Mouse (Mus musculus) gastrocnemius, adult 2 months (tissue): ENCODE measurements around the gene Nfic. TPM values are rescaled to one million over a fixed set of nuclear protein-coding genes. Genes with fewer than 3 reads are reported as not detected.

Experiments
- DNase-seq: peaks from one replicate; pipeline ENCODE4 v3.0.0; 2022
- H3K27ac ChIP-seq: fragments of 200-600 bp; 2 replicates; pipeline ENCODE4 v1.8.1; 2022; ENCODE audit warnings: mild to moderate bottlenecking
- H3K4me3 ChIP-seq: fragments of 200-600 bp; 2 replicates; pipeline ENCODE4 v1.8.1; 2022; ENCODE audit warnings: mild to moderate bottlenecking, moderate library complexity
- CTCF ChIP-seq: fragments of 200-600 bp; IDR thresholded peaks from 2 replicates; pipeline ENCODE4 v1.8.1; 2022; ENCODE audit warnings: antibody characterized with exemption, mild to moderate bottlenecking, moderate library complexity
- intact Hi-C: fragments of 180-260 bp; cut with DNase I; formaldehyde crosslinking; loops from one replicate; pipeline ENCODE4 v1.15.1; 2025
- total RNA-seq, 2 experiments: library from RNA; stranded (reverse); gene quantifications; 2 replicates each; pipeline ENCODE4 v1.2.3; 2021

The Nfic gene
- total RNA-seq, 2 experiments from 2014 or later: 207 to 215 TPM

- TF ChIP-seq CTCF: no peak
- no peak overlapping the region for H3K27ac ChIP-seq
- DNase-seq: no peak
- peak overlapping the region; percentile 80 for H3K4me3 ChIP-seq
- intact Hi-C loops: no loop called here
Measured at GRCm38 (mm10) chr10:81385603-81386306, 69.7 kb downstream of the Nfic start.

- Histone ChIP-seq H3K4me3 (peak overlapping the region; percentile 80), H3K27ac (peak overlapping the region; percentile 95)
- no peak for DNase-seq
- TF ChIP-seq CTCF: no peak
- intact Hi-C loops: no loop called here
Measured at GRCm38 (mm10) chr10:81384605-81384982, 70.8 kb downstream of the Nfic start.

DNA sequence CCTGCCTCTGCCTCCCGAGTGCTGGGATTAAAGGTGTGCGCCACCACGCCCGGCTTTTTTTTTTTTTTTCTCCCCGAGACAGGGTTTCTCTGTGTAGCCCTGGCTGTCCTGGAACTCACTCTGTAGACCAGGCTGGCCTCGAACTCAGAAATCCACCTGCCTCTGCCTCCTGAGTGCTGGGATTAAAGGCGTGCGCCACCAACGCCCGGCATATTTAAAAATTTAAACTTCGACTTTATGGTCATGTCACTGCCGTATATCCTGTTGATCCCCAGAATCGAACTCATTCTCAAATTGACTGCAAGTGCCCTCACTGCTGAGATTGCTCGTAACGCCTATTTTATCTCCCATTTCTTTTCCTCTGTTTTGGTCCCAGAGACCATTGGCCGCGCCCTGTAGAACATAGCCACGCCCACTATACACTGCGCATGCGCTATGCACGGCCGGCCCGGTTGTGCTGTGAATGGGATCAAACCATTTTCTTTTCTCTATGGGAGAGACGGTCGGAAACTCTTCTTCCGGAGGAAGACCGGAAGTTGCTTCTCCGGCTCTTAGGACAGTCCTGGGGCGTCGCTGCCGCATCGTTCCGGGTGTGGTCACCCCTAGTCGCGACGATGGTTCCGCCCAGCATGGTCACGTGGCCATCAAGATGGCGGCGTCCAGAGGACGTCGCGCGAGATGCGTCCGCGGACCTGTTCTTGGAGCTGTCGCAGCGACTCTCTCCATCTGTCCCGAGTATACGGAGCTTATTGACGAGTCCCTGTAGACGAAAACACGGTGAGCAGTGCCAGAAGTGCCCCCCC lies 71.4 kb downstream of the Nfic start, which contains the start of the genes Dohh and Gm48551:
Gene Dohh (plus strand): TSS at position 627 of the 803 bp plus-strand sequence.
Gene Gm48551 (plus strand): TSS at position 665 of the 803 bp plus-strand sequence.
- peak; percentile 99 for DNase-seq
- H3K27ac ChIP-seq: peak within 1 kb of the TSS; percentile 95
- peak within 1 kb of the TSS; percentile 80 for H3K4me3 ChIP-seq
- intact Hi-C loops: no loop called here
- TF ChIP-seq CTCF: no peak

GRCm38 (mm10) chr10:81382039-81382438 lies 73.4 kb downstream of the Nfic start:
- TF ChIP-seq CTCF: no peak
- DNase-seq: no peak
- intact Hi-C loops: no loop called here
- Histone ChIP-seq H3K4me3 (no peak overlapping the region), H3K27ac (no peak overlapping the region)

DNA sequence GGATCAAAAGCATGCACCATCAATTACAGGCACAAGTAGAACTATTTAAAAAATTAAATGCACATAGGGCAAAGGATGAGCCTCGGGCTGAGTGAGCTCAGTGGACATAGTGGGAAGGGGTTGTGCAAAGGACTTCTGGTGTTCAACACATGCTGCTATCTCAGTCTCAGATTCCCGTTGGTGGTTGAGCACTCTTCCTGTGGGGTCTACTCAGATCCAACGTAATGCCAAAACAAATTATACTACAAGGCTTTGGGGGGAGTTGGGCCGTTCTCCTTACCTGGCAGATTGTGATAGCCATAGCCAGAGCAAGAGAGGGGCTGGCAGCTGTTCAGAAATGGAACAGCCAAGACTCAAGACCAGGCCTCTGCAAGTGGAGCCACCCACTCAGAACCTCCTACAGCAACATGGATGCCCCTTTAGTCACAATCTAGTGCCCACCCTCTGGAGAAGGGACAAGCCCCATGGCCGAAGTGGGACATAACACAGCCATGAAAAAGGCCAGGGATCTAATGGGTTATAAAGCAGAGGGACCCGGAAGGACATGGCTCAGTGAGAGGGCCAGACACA lies 75.5 kb downstream of the Nfic start:
- no peak overlapping the region for H3K4me3 ChIP-seq
- no peak overlapping the region for H3K27ac ChIP-seq
- intact Hi-C loops: loop anchor here (10.0 kb wide), 1 partner anchor 165 kb away; the partner anchor contains the start of gene Gna11
- DNase-seq: no peak
- no peak for TF ChIP-seq CTCF

- H3K4me3 ChIP-seq: peak overlapping the region; percentile 79
- no peak for DNase-seq
- no peak for TF ChIP-seq CTCF
- intact Hi-C loops: loop anchor here (10.0 kb wide), 1 partner anchor 166 kb away; the partner anchor contains the start of gene Gna11
- peak overlapping the region; percentile 75 for H3K27ac ChIP-seq
Measured at GRCm38 (mm10) chr10:81379183-81379553, 76.3 kb downstream of the Nfic start.

DNA sequence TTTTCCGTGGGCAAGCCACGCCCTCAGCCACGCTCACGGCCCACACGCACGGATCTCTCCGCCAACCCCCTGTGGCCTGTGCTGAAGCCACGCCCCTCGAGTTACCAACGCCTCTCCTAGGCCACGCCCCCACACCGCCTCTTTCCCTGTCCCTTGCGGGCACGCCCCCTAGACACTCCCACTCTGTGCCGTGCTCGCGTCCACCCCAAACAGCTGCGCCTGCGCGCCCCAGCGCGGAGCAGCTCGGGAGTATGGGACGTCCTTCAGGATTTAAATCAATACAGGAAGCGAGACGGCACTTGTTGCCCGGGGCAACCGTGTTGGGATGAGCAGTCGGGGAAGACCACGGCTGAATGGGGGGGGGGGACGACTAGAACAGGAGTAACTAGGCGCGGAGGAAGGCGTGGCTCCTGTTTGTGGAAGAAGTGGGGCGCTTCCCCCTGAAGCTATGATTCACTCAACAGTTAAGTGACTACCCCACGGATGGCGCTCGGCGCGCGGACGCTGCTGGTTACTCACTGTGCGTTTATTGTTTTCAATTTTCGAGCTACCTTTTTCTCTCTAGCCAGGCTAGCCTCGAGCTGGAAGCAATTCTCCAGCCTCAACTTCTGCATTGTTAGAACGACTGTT lies 76.8 kb downstream of the Nfic start:
- Histone ChIP-seq H3K4me3 (peak overlapping the region; percentile 99), H3K27ac (peak overlapping the region; percentile 75)
- TF ChIP-seq CTCF: no peak
- DNase-seq: peak; percentile 100
- intact Hi-C loops: loop anchor here (10.0 kb wide), 1 partner anchor 166 kb away; the partner anchor contains the start of gene Gna11

GRCm38 (mm10) chr10:81377793-81378552 lies 77.5 kb downstream of the Nfic start, which contains the start of gene Fzr1:
TSS of gene Fzr1 (minus strand) at chr10:81378516.
- Histone ChIP-seq H3K4me3 (peak within 1 kb of the TSS; percentile 99), H3K27ac (peak within 1 kb of the TSS; percentile 94)
- intact Hi-C loops: loop anchor here (10.0 kb wide), 1 partner anchor 167 kb away; the partner anchor contains the start of gene Gna11
- no peak for DNase-seq
- TF ChIP-seq CTCF: no peak

DNA sequence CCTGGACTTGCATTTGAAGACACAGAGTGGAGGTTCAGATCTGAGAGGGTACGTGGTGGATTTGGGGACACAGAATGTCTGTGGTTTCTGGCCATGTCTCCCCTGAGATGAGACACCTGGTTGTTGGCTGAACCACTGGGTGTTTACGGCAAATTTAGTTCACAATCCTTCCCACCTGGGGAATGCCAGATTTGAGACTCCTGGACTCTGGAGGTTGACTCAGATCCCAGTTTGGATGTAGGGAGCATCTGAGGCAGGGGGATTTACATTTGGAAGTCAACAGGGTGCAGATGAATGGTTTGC lies 78.1 kb downstream of the Nfic start:
- H3K27ac ChIP-seq: peak overlapping the region; percentile 94
- intact Hi-C loops: loop anchor here (10.0 kb wide), 1 partner anchor 167 kb away; the partner anchor contains the start of gene Gna11

GRCm38 (mm10) chr10:81376561-81377361 lies 78.7 kb downstream of the Nfic start:
- no peak for TF ChIP-seq CTCF
- H3K27ac ChIP-seq: peak overlapping the region; percentile 24; the same call in 1 of the 2 replicates
- intact Hi-C loops: loop anchor here (10.0 kb wide), 1 partner anchor 168 kb away; the partner anchor contains the start of gene Gna11
- peak overlapping the region; percentile 99 for H3K4me3 ChIP-seq
- no peak for DNase-seq

More for the DNA sequence above, 78.1 kb downstream of the Nfic start:
- TF ChIP-seq CTCF: no peak
- peak overlapping the region; percentile 99 for H3K4me3 ChIP-seq
- DNase-seq: no peak

DNA sequence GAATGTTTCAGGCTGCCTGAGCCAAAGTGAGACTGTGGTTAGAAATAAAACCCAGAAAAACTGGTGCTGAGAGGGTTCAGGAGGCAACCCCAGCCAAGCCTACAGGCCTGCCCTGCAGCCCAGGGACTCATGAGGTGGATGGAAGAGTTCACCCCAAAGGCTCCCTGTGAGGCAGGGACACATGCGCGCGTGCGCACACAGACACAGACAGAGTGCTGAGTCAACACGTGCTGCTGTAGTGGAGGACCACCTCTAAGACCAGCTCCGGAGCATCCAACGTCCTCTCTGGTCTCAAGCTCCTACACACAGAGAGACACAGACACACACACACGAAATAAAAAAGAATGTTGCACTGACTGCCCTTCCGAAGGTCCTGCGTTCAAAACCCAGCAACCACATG lies 80.1 kb downstream of the Nfic start:
- intact Hi-C loops: loop anchor here (10.0 kb wide), 1 partner anchor 169 kb away; the partner anchor contains the start of gene Gna11
- Histone ChIP-seq H3K27ac (no peak overlapping the region), H3K4me3 (no peak overlapping the region)
- no peak for TF ChIP-seq CTCF
- no peak for DNase-seq
